Mouse (Mus musculus) cerebellum, adult 11-12 months (tissue): ENCODE results near the gene Homer2.
A peak's percentile ranks its signal among the peaks of the same experiment; 100 is the strongest.

Experiments
- DNase-seq: peaks from one replicate; pipeline ENCODE4 v3.0.0; 2022

The Homer2 gene

DNA sequence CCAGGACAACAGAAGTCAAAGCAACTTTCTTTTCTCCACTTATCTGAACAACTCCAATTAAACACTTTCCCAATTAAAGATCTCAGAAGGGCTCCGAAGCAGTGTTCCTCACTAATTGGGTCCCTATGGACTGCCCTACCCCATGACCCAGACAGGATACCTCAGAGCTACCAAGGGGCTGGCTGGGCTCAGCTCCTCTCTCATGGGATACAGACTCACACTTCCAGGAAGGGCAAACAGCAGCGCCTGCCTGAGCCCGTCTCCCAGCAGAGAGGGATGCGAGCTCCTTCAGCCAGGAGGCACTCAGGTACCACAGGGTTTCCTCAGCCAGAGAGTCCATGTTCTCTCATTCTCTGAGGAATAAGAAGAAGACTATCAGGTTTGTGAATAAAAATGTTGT, 9.4 kb downstream of the Homer2 start:
- no peak for DNase-seq

DNA sequence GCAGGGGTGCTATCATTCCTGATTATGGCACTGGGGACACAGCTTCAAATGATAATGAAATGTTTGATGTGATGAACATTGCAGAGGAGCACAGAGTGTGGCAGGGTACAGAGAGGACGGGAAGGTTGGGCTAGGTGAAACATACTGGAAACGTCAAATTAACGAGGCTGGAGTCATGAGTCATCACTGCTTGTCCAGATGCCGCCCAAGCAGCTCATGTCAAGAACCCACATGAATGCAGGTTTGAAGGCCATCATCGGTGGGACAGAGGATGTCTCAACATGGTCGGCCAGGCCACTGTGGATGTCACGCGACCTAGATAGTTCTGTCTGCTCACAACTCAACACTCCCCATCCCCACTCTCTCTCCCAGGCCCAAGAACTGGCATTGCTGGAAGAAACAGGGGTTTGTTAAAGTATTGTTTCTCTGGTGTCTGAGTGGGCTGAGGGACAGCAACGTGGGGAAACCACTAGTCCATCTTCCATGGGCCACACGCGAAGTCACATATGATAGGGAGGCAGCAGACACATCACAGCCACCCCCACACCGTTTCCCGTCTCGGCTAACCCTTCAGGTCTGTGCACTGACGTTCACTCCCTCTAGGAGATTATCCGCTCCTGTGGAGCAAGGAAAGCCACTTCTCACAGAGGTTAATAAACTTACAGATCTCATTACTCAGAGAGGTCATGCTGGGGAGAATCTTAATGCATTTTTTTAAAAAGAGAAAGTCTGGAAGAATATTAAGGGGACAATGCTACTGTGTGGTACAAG, 11.4 kb downstream of the Homer2 start:
- DNase-seq = no peak

DNA sequence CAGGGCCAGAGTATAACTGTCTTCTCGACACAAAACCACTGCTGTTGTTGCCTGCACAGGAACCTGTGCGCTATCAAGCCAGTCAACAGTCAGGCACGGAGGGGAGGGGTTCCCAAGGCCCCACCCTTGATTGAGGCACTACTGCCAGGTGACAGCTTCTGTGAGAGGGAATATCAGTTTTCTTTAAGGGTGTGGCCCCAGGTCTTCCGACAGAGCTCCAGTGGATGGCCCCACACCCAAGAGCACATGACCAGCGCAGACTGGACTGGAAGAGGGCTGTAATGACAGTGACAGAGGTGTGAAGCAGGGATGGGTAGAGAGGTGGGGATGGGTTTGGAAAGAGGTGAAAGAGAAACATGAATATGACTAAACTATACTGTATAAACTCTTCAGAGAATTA, 16.3 kb downstream of the Homer2 start:
- DNase-seq = no peak

DNA sequence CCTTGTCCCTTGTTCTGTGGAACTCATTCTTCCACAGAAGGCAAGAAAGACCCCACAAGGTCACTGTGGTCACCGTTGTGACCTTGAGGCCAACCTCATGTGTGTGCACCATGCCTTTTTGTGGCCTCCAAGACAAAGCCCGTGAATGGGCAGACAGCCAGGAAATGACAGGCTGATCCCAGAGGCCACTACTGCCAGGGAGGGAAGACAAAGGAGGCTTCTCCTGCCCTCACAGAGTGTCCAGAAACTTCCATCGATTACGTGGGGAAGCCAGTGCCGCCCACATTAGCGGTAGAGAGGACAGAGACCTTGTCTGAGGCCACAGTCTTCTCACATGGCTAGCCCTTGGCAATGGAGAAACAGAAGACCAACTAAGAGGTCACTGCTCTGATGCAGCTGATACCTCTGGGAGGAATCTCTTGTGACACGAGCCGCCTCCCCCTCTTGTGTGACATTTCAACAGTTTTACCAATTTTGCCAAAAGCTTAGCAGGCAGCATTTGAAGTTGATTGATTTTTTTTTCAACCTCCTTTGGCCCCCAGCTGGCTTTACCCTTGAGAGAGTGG, 18.1 kb downstream of the Homer2 start:
- no peak for DNase-seq

DNA sequence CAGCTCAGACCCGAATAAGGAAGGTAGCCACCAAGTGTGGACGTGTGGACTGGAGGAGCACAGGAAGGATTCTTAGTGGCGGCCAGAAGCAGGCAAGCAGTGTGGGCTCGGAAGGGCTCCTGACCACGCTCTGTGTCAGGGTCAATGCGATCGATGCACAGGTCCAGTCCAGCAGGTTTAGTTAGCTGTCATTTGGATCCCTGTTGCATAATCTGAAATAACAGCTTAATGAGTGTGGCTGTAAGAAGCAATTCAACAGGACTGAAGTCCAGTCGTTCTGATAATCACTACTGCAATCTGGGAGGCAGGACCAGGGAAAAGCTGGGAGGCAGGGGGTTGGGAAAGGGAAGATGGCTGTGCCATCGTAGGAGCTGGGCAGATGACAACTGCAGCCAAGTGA, 18.9 kb downstream of the Homer2 start:
- DNase-seq = no peak

DNA sequence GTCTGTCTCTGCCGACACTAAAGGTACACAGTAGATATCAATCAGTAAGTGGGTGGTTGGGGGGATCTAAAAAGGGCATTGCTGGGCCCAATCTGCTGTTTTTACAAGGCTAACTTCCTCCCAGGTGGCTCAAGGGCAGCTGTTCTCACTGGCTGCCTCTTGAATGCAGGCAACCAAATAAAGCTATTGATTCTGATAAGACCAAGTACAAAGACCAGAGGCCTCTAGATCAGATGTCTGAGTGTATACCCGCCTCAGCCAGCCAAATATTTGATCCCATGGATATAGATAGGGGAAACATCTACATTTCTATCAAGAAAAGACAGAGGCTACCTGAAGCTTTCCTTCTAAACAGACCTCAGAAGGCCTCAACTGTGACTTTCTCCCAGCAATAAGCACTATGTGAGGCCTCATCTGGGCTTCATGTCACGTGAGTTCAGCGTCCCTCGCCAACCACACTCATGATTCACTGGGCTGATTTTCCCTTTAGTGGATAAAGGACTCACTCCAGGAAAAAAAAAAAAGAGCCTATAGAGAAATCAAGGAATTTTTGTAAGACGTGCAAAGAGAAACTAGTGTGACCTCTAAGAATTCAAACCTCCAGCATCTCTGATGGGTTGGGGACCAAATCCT, 19.5 kb downstream of the Homer2 start:
- DNase-seq = no peak

DNA sequence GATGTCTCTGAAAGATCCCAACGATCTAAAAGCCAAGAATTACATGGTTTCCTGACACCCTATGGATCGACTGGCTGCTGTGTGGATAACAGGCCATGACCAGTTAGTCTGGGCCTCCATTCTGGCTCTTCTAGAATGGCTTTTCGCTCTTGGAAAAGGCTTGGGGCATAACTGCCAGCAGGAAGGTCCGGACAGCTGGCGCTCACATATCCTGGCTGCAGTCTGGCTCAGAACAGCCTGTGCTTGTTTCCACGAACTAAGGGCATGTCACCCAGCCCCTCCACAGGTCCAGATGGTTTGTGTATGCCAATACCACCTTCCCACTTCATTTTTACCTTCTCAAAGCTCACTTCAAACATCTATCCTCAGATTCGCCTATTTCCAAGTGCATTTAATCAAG, 22.0 kb downstream of the Homer2 start:
- DNase-seq = peak; percentile 89

DNA sequence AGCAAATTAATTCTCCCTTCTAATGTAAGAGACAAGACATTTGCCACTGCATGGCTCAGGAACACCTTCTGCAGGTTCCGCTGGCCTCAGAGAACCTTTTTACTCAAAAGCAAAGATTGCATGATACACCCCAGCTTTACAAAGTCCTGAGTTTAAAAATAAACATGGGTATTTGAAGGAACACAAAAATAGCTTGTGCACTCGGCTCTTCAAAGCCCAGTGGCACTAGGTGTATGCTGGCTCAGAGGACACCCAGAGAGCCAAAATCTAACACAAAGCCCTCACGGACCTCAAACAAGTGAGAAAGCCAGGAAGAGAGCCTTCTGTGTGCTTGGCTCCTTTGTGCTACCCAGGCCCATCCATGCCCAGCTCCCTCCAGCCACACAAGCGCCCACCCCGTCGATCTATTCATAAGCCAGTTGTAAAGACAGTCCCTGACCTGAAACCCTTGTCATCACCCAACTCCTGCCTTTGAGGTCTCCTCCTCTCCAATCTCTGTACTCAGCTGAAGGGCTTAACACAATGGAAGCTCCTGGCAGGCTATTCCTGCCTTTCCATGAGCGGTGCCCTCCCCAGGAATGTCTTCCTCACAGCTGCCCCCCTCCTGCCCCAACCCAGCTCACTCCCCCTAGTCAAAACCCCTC, 23.4 kb downstream of the Homer2 start:
- peak; percentile 18 for DNase-seq

DNA sequence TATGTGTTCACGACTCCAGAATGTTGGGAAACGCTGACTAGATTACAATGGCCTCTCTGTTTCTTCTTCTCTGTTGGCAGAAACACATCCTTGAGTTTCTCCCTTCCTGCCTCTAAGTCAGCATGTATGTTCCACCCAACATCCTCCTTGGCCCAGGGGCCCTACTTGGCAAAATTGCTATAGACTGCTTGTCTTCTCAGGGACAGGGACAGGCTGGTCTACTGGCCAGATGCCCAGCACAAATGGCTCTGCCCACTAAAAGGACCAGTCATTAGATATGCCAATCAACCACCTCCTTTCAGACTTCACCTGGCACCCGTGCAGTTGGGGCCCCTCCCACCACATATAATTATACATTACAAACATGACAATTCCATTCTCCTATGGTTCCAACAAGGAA, 25.9 kb downstream of the Homer2 start:
- no peak for DNase-seq

DNA sequence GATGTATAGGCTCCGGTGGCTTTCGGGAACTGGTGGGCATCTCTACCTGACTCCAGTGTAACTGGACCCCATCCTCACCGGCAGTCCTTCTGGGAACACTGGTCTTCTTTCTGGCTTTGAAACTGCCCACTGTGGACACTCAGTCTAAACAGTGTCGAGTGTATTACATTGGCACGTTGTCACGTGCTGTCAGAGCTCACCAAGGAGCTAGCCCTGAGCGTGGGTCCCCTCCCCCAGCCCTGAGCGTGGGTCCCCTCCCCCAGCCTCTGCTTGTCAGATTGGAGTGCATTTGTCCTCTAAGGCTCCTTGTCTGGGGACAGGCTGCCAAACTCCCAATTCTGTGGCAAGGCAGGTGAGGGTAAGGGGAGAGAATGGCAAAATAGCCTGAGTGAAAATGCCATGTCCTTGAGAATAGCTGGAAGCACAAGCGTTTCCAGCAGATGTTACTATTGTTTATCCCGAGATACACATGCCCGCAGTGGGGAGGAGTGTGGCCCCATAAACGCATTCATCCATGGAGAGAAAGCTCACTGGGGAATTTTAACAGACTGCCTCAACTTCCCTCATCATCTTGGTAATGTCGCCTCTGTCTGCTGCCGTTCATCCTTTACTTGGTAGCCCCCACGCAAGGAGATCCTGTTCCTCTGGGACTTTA, 33.8 kb downstream of the Homer2 start:
- DNase-seq = no peak

DNA sequence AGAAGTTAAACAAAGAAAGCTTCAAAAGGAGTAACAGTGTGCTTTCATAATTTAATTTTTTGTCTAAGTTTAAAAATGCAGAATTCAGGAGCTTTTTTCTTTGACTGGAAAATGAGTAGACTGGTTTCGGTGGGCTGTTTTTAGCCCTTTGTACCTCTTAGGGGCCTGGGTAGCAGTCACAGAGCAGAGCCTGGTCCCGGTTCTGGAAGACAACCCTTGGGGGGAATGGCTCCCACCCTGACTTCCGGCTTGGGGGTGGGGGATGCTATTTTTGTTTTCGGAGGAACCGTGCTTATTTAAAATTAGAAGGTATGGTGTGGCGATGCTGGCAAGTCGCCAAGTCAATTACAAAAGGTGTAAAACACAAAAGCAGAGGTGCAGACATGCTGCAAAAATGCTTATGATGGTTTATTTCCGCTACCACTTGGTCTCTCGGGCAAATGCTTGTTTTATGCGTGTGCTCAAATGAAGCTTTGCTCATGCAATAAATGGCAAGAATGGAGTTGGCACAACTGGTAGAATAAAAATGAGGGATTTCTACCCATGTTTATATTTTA, 34.5 kb downstream of the Homer2 start:
- DNase-seq = no peak

DNA sequence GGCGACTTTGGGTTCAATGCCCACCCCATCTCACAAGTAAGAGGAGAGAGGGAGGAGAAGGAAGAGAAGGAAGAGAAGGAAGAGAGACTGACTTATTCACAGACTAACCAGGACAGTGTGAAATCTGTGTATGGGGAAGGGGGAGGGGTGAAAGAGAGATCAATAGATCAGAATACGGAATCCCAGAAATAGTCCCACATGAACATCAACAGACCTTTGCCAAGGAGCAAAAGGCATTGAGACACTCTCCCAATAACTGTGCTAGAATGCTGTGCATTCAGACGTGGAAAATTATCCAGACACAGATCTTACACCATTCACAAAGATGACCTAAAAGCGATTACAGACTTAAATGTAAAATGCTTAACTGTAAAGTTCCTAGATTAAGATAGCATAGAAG, 40.2 kb downstream of the Homer2 start:
- no peak for DNase-seq

DNA sequence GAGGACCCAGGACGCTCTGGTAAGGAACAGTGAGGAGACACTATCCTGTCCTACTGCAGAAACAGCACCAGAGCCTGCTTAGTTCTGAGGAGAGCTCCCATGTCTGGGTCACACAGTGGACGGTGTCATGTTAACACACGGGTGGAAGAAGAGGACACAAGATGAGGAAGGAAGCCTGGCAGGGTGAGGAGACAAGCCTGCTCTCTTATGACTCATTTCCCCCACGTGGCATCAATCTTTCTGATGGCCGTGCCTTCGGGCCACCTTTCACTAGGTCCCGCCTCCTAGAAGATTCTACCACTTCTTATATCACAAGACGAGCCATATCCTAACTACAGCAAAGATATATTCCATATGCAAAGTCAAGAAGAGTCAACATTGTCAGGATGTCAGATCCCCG, 40.7 kb downstream of the Homer2 start:
- no peak for DNase-seq

DNA sequence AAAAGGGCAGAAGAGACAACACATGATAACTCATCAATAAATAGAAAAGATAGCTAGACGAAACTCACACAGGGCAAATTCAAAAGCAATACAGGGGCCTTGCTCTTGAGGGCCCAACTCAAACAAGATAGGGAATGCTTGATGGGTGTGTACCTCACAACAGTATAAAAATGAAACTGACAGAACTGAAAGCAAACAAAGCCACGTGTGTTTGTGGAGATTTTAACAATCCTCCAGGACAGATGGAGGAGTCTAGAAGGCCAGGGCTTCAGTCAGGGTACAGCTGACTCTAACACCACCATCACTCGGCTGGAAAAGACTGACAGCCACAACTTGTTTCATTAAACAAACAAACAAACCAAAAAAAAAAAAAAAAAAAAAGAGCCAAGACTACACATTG, 44.3 kb downstream of the Homer2 start:
- DNase-seq = no peak

DNA sequence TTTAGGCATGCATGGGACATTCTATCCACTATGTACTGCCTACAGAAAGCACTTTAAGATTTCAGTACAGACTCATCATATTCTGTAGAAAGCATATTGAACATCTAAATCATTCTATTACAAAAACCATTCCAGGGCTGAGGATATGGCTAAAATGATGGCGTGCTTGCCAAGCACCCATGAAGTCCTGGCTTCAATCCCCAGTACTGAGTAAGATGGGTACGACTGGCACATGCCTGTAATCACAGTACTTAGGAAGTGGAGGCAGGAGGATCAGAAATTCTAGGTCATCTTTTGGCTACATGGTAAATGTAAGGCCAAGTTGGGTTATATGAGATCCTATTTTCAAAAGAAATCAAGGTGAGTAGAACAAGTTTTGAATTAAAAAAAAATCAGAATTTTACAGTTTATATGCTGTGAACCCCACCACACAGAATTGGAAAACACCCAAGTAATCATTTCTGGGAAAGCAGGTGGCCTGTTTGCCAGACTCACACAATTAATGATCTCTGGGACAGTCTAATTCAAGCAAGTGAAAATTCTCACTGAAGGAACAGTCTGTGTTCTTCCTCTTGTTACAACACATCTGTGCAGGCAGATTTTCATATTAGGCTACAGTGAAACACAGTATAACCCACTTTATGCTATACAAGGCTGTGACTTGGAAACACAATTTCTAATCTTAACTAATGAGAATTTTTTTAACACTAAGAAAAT, 49.5 kb downstream of the Homer2 start:
- DNase-seq = no peak

DNA sequence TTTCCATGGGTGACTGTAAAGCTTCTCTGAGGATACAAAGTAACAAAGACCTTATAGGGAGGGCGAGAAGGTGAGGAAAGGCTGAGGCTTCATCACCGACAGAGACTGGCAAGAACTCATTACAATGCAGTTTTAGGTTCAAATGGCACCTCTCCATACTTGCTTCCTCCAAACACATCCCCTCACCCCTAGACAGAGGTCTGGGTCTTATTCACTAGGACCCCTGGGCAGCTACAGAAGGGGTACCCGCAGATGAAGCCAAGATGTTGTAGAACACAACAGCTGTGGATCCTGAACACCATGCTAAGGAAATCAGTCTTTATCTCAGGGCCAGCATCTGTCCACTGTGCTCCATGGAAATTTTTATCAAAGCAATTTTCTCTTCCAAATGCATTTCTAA, 50.3 kb downstream of the Homer2 start:
- DNase-seq = no peak

DNA sequence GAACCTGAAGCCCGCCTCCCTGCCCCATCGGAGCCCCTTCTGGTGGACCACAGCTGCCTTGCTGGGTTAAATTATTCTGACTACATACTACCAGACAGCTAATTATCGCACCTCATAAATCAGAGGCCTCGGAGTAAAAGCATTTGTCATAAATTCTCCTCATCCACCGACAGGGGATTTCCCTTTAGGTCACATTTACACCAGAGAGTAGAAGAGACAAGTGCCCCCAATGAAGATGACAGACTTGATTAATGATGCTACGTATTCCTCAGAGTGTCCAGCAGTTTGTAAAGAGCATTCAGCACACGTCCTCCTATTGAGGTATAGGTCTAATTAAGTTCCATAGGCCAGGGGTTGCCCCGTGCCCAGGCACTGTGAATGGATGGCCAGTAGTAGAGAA, 50.7 kb downstream of the Homer2 start:
- no peak for DNase-seq

DNA sequence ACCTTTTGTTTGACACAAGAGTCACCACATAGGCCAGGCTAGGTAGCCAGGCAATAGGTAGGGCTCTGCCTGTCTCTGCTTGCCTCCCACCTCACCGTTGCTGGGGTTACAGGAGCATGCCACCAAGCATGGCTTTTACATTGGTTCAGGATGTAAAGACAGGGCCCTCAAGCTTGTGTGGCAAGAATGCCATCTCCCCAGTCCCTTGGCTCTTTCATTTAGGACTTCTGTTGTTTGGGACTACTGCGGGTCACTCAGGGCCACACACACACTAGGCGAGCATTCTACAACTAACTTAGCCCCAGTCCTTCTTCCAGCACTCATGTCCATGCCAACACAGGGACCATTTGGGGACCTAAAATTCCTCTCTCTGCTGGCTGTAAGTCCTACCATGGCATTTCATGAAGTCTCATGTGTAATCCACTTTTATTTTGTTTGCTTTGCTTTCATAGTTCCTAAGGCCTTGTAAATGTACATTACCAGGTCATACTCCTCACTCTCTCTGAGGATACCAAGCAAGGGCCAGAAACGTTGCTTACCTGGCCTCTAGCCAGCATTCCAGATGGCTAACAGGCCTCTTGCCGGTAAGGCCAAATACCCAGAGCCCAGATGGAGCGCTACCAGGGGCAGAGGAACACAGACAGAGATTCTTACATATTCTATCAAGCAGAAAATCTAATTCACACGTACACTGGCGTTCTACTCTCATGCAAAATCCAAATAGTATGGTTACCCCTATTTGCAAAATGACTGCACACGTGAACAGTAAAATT, 52.2 kb downstream of the Homer2 start:
- peak; percentile 96 for DNase-seq

DNA sequence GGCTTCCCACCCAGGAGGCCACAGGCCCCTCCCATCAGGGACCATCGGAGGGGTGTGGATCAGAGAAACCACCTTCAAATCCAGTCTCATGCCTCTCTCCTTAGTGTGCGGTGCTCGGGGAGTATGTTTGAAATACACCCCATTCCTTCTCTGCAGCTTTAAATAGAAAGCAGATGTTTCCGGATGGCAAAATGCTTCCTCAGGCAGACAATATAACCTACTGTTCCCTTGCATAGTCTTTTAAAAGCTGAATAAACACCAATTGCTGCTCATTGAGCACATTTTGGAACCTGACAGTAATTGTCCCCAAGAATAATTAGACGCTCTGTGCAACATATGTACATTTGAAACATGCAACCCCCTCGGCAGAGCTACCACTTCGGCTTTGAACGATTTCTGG, 53.3 kb downstream of the Homer2 start:
- no peak for DNase-seq

DNA sequence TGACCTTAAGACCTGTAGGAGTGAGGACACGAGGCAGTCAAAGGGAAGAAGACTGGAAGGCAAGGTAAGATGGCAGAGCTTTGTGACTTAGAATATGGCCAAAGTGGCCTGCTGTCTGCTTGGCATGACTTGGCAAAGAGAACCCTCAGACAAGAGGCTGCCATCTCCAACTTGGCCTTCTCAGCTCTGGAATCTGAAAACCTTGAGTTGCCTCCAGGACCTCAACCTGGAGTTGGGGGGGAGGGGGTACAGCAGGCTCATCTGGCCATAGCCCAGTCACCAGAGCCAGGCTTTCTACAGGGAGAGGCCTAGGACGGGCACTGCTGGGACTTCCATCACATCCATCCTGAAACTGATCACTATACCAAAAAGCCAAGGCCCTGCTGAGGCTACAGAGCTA, 55.0 kb downstream of the Homer2 start:
- DNase-seq = no peak

DNA sequence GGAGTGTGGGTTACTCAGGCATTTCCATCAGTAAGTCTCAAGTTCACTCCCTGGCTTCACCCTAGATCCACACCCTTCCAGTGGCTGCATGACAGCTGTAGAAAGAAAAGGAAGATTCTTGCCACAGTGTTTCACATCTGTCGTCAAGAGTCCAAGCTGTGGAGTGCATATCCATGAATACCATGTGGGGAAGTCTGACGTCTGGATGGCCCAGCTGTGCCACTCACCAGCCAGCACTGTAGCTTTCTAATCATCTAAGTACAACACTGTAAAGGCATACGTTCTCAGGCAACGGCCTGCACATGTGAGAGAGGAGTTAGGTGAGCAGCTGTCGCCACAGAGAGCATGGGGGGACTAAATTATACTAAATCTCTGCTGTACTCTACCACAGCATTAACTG, 56.0 kb downstream of the Homer2 start:
- DNase-seq = no peak

DNA sequence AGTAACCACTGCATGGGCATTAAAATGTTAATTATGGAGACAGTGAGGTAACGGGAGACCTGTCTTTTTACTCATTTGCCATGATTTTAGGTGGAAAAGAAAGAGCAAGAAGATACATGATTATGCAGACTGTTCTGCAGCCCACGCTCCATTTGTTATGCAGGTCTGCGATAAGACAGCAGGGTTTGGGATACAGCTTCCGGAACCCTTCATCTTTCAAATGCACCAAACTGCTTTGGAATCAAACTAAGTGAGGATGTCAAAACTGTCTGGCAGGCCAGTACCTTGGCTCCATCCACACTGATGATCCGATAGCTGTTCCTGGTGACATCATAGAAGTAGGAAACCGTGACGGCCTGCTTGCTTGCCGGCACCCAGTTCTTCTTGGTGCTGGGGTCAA, 58.1 kb downstream of the Homer2 start:
- DNase-seq = no peak
